Mouse (Mus musculus): ENCODE data around the gene Smco2. TPM values are rescaled to one million over a fixed set of nuclear protein-coding genes. Genes with fewer than 3 reads are reported as not detected.

The Smco2 gene
- polyA plus RNA-seq, 1 experiment: not detected

GRCm38 (mm10) chr6:146884851-146885250, 34.9 kb downstream of the Smco2 start:
- peaks cover 17% of the 10 kb centered on the region for H3K4me1 ChIP-seq (ENCODE audit: control insufficient read depth, insufficient read depth, low read length)
- no peak overlapping the region for H3K27ac ChIP-seq (ENCODE audit: insufficient read depth, low read depth, low read length)
- H3K4me3 ChIP-seq (ENCODE audit: insufficient read depth, low read depth, low read length): no peak overlapping the region
- 45% methylated on average over 4 of the region's 4 CpGs for WGBS
- no peak for TF ChIP-seq POLR2A (IDR thresholded peaks at IDR 0.05; ENCODE audit: insufficient read depth, low read depth, low read length)
- no peak for TF ChIP-seq CTCF (IDR thresholded peaks at IDR 0.05; ENCODE audit: insufficient read depth, low read depth, low read length)

- WGBS: 1% methylated on average over 79 of the region's 80 CpGs
- H3K4me1 ChIP-seq (ENCODE audit: control insufficient read depth, insufficient read depth, low read length): peaks cover 16% of the 10 kb centered on the region
- TF ChIP-seq CTCF (IDR thresholded peaks at IDR 0.05; ENCODE audit: insufficient read depth, low read depth, low read length) (0 out of 2 replicates have a peak, but pooled peaks have one; percentile 10), POLR2A (IDR thresholded peaks at IDR 0.05; ENCODE audit: insufficient read depth, low read depth, low read length) (peak; percentile 56)
- H3K4me3 ChIP-seq (ENCODE audit: insufficient read depth, low read depth, low read length): peak within 1 kb of the TSS; percentile 82
- H3K27ac ChIP-seq (ENCODE audit: insufficient read depth, low read depth, low read length): peak within 1 kb of the TSS; percentile 73
Measured at GRCm38 (mm10) chr6:146887958-146888659, 38.2 kb downstream of the Smco2 start, which contains the start of gene Ppfibp1. Gene Ppfibp1, plus strand, starts transcription at chr6:146888487.

GRCm38 (mm10) chr6:146888660-146889490, 39.0 kb downstream of the Smco2 start:
- WGBS: 13% methylated on average over 23 of the region's 26 CpGs
- TF ChIP-seq CTCF (IDR thresholded peaks at IDR 0.05; ENCODE audit: insufficient read depth, low read depth, low read length) (no peak), POLR2A (IDR thresholded peaks at IDR 0.05; ENCODE audit: insufficient read depth, low read depth, low read length) (no peak; the same call in 1 of the 2 replicates)
- H3K4me1 ChIP-seq (ENCODE audit: control insufficient read depth, insufficient read depth, low read length): peaks cover 13% of the 10 kb centered on the region
- H3K4me3 ChIP-seq (ENCODE audit: insufficient read depth, low read depth, low read length): peak overlapping the region; percentile 82
- H3K27ac ChIP-seq (ENCODE audit: insufficient read depth, low read depth, low read length): no peak overlapping the region

- no peak for TF ChIP-seq POLR2A (IDR thresholded peaks at IDR 0.05; ENCODE audit: insufficient read depth, low read depth, low read length)
- TF ChIP-seq CTCF (IDR thresholded peaks at IDR 0.05; ENCODE audit: insufficient read depth, low read depth, low read length): no peak
- Histone ChIP-seq H3K4me3 (ENCODE audit: insufficient read depth, low read depth, low read length) (no peak overlapping the region), H3K4me1 (ENCODE audit: control insufficient read depth, insufficient read depth, low read length) (peaks cover 8% of the 10 kb centered on the region), H3K27ac (ENCODE audit: insufficient read depth, low read depth, low read length) (no peak overlapping the region)
- 61% methylated on average over 2 of the region's 2 CpGs for WGBS
Measured at GRCm38 (mm10) chr6:146890215-146890614, 40.3 kb downstream of the Smco2 start.

GRCm38 (mm10) chr6:146890633-146891032, 40.7 kb downstream of the Smco2 start:
- Histone ChIP-seq H3K27ac (ENCODE audit: insufficient read depth, low read depth, low read length) (no peak overlapping the region), H3K4me1 (ENCODE audit: control insufficient read depth, insufficient read depth, low read length) (peaks cover 8% of the 10 kb centered on the region), H3K4me3 (ENCODE audit: insufficient read depth, low read depth, low read length) (no peak overlapping the region)
- TF ChIP-seq POLR2A (IDR thresholded peaks at IDR 0.05; ENCODE audit: insufficient read depth, low read depth, low read length): no peak
- TF ChIP-seq CTCF (IDR thresholded peaks at IDR 0.05; ENCODE audit: insufficient read depth, low read depth, low read length): no peak

GRCm38 (mm10) chr6:146893890-146894289, 44.0 kb downstream of the Smco2 start:
- TF ChIP-seq POLR2A (IDR thresholded peaks at IDR 0.05; ENCODE audit: insufficient read depth, low read depth, low read length): no peak
- TF ChIP-seq CTCF (IDR thresholded peaks at IDR 0.05; ENCODE audit: insufficient read depth, low read depth, low read length): no peak
- 38% methylated on average over 2 of the region's 2 CpGs for WGBS
- Histone ChIP-seq H3K4me1 (ENCODE audit: control insufficient read depth, insufficient read depth, low read length) (peaks cover 9% of the 10 kb centered on the region; the same call in 1 of the 2 replicates), H3K4me3 (ENCODE audit: insufficient read depth, low read depth, low read length) (no peak overlapping the region), H3K27ac (ENCODE audit: insufficient read depth, low read depth, low read length) (no peak overlapping the region)

- no peak for TF ChIP-seq CTCF (IDR thresholded peaks at IDR 0.05; ENCODE audit: insufficient read depth, low read depth, low read length)
- TF ChIP-seq POLR2A (IDR thresholded peaks at IDR 0.05; ENCODE audit: insufficient read depth, low read depth, low read length): no peak
- Histone ChIP-seq H3K4me3 (ENCODE audit: insufficient read depth, low read depth, low read length) (no peak overlapping the region), H3K27ac (ENCODE audit: insufficient read depth, low read depth, low read length) (no peak overlapping the region), H3K4me1 (ENCODE audit: control insufficient read depth, insufficient read depth, low read length) (0 out of 2 replicates have a peak, but pooled peaks cover 6% of the 10 kb centered on the region)
- WGBS: 89% methylated on average over 6 of the region's 6 CpGs
Measured at GRCm38 (mm10) chr6:146898709-146899108, 48.8 kb downstream of the Smco2 start.

- no peak for TF ChIP-seq CTCF (IDR thresholded peaks at IDR 0.05; ENCODE audit: insufficient read depth, low read depth, low read length)
- H3K4me3 ChIP-seq (ENCODE audit: insufficient read depth, low read depth, low read length): no peak overlapping the region
- no peak overlapping the region for H3K27ac ChIP-seq (ENCODE audit: insufficient read depth, low read depth, low read length)
- 0 out of 2 replicates have a peak, but pooled peaks cover 6% of the 10 kb centered on the region for H3K4me1 ChIP-seq (ENCODE audit: control insufficient read depth, insufficient read depth, low read length)
- 76% methylated on average over 2 of the region's 2 CpGs for WGBS
Measured at GRCm38 (mm10) chr6:146899647-146900046, 49.7 kb downstream of the Smco2 start.

- WGBS: 89% methylated on average over 4 of the region's 4 CpGs
- TF ChIP-seq CTCF (IDR thresholded peaks at IDR 0.05; ENCODE audit: insufficient read depth, low read depth, low read length) (no peak), POLR2A (IDR thresholded peaks at IDR 0.05; ENCODE audit: insufficient read depth, low read depth, low read length) (no peak)
Measured at GRCm38 (mm10) chr6:146901929-146902328, 52.0 kb downstream of the Smco2 start.

More at GRCm38 (mm10) chr6:146901929-146902328, 52.0 kb downstream of the Smco2 start:
- 0 out of 2 replicates have a peak, but pooled peaks cover 6% of the 10 kb centered on the region for H3K4me1 ChIP-seq (ENCODE audit: control insufficient read depth, insufficient read depth, low read length)
- no peak overlapping the region for H3K27ac ChIP-seq (ENCODE audit: insufficient read depth, low read depth, low read length)
- H3K4me3 ChIP-seq (ENCODE audit: insufficient read depth, low read depth, low read length): no peak overlapping the region

Data from olfactory bulb, adult 2 months (tissue).